Mouse (Mus musculus): ENCODE data around the gene Ncoa3.

Ncoa3 gene

DNA sequence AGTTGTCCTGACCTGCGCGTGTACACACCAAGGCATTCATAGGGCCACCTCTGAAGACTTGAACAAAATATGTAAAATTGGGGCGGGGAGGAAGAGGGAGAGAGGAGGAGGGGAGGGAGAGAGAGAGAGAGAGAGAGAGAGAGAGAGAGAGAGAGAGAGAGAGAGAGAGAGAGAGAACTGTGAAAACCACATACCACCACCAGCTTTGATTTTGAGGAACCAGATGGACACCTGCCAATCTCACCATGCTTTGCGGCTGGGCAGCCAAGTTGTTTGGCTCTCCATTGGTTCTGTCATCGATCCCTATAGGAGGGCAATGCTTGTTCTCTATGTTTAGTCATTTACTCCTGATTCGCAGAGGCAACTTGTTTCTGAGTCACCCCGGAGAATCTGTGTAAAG, 21.7 kb upstream of the Ncoa3 start:
- DNase-seq: no peak

DNA sequence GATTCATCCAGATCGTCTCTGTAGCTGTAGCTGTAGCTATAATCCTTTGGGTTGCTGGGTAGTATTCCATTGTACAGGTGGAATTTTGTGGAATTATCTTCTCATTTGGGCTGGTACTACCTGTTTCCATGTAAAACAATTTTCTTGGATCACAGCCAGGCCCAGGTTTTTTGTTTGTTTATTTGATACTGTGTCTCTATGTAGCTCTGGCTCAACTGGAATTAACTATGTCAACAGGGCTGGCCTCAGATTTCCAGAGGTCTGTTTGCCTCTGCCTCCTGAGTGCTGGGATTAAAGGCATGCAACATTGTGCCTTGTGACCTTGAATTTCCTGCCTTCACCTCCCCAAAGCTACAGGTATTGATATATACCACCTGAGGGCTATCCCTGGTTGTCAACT, 18.1 kb upstream of the Ncoa3 start:
- DNase-seq: no peak

DNA sequence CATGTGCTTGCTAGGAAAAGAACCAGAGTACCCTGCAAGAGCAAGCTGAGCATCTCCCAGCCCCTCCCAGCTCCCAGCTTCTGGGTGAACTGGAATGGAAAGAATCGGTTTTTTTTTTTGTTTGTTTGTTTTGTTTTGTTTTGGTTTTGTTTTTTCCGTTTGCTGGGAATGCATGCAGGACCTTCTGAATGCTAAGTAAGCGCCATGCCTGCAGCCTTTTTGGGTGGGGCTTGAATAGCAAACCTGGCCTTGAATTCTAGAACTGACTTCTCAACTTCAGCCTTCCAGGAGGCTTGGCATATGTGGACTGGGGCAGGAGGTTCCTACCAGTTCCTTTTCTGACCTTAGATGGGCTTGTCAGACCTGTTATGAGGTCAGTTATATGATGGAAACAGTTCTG, 16.2 kb upstream of the Ncoa3 start:
- no peak for DNase-seq

DNA sequence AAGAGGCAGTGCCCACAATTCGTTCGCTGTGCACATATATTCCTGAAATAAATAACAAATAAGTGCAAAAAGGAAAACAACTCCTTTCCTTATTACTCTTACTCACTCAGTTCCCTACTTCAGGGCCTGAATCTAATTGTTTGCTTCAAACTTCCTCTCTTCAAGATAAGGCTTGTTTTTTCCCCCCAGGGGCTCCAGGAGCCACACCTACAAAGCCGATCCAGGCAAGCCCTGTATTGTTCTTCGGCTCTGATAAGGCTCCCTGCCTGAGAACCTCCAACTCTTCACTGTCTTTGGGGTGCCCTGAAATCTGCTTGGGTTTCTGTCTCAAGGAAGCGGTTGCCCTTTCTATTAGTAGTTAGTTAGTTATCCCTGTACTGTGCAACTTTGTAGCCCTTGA, 15.6 kb upstream of the Ncoa3 start:
- no peak for DNase-seq

DNA sequence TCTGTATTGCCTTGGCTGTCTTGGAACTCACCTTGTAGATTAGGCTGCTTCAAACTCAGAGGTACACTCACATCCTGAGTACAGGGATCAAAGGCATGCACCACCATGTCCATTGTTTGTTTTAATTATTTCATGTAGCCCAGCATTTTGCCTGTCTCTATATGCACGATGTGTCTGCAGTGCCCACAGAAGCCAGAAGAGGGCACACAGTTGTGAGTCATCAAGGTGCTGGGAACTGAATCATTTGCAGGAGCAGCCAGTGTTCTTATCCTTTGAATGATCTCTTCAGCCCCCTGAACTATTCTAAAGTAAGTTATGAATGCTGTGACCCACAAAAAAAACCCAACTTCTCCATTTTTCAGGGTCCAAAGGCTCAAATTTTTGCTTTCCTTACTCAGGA, 14.3 kb upstream of the Ncoa3 start:
- DNase-seq: no peak

DNA sequence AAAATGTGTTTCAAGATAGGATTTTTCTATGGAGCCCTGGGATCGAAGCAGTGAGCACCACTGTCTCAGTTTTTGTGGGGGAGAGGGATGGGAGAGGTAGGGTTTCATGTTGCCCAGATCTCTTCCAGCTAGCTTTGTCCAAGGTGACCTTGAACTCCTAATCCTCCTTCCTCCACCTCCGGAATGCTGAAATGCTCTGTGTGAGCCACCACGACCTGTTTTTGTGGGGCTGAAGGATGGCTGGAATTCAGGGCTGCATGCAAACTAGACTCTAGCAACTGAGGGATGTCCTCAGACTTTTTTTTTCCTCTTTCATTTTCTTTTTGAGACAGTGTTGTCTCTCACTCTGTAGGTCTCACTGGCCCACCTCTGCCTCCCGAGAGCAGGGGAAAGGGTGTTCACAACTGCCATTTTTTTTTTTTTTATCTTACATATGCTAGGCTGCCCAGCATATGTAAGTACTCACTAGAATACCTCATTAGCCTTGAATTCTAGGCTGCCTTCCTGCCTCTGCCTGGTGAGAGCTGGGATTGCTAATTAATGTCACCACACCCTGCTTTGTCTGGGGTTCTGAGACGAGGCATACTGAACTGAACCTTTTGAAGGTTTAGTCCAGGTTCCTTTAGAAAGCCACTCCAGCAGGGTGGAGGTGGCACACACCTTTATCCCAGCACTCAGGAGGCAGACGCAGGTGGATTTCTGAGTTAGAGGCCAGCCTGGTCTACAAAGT, 11.0 kb upstream of the Ncoa3 start:
- no peak for DNase-seq

DNA sequence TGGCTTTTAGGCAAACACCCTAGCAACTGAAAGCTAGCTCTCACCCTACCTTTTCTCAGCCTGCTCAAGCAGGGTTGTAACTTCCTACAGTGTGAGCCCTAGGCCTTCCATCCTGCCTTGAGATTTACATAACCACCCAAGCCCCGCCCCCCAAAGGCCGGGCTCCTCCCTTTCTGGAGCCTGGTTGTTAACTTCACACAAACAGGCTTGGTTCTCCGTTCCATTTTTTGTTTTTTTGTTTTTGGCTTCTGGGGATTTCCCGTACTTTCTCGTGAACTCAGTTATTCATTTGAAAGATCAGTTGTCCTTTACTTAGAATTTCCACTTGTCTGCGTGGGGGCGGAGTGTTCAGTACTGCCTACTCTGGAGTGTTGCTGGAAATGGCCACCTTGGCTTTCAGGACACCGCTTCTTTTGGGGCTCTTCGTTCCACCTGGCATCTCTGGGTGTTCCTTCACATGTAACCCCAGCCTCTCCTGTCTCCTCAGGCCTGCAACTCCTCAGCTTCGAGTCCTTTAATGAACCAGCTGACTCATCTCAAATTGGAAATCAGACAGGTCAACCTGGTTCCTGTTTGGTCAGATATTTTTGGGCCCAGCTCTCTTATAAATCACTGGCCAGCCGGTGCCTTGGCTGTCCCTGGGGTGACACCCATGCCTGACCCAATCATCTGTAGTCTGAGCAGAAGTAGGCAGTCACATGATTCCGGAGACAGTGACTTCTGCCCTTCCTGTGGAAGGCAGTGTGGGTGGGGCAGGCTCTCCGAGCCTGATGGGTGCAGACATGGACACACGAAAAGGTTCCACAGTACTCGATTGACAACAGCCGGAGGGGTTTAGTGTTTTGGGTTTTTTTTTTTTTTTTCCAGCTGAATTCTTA, 9.7 kb upstream of the Ncoa3 start:
- no peak for DNase-seq

DNA sequence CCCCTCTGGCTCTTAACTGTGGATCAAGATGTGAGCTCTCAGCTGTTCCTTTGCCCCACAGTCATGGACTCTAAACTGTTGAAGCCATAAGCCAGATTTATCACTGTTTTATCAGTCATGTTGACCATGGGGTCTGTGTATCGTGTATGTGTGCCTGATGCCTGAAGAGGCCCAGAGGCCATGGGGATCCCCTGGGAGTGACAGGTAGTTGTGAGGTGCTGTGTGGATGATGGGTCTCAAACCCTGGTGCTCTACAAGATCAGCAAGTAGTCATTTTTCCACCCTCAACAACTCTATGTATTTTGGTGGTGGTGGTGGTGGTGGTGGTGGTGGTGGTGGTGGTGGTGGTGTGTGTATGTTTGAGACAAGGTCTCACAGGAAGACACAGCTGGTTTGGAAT, 8.1 kb upstream of the Ncoa3 start:
- no peak for DNase-seq

DNA sequence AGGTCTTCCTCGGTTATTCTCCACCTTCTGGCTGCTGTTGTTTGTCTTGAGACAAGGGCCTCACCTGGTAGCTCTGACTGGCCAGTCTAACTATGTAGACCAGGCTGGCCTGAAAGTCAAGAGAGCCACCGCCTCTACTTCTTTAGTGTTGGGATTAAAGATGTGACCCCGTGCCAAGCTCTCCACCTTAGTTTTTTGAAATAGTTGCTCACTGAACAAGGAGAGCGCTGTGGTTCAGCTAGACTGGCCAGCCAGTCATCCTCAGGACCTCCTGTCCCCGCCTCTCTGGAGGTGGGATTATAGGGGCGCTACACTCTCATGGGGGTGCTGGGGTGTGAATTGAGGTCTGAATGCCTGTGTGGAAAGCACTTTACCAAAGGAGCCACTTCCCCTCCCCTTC, 7.5 kb upstream of the Ncoa3 start:
- no peak for DNase-seq

DNA sequence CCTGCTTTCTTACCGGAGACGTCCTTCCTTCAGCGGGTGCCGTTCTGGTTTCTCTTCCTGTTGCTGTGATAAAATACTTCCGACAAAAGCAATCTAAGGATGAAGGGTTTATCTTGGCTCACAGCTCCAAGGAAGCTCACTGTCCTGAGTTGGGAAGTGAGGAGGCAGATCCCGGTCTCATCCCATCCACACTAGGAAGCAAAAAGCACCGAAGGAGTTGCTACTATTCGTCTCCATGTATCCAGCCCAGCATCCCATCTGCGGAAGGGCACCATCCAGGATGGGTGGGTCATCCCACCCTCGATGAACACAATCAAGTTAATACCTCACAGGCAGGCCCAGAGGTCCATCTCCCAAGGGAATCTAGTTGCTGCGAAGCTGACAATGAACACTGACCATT, 6.9 kb upstream of the Ncoa3 start:
- no peak for DNase-seq

DNA sequence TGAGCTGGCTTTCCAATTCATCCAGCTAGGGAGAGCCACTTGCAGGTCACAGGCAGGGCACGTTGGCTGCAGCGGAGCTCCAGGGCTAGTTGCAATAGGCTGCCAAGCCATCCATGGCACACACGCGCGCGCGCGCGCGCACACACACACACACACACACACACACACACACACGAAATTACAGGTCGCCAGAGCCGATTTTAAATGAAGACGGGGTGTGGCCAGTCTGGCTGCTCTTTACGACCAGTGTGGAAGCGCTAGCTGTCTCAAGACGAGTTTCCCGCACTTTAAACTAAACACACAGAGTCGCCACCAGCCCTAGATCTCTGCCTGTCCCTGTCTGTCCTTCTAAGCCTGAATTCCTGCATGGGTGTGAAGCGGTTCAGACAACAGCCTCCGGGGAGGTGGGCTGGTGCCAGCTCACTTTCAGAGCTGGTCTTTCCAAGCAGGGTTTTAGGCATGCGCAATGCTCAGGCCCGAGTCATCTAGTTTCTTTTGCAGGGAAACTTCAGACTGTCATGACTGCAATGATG, 5.4 kb upstream of the Ncoa3 start:
- DNase-seq: no peak

DNA sequence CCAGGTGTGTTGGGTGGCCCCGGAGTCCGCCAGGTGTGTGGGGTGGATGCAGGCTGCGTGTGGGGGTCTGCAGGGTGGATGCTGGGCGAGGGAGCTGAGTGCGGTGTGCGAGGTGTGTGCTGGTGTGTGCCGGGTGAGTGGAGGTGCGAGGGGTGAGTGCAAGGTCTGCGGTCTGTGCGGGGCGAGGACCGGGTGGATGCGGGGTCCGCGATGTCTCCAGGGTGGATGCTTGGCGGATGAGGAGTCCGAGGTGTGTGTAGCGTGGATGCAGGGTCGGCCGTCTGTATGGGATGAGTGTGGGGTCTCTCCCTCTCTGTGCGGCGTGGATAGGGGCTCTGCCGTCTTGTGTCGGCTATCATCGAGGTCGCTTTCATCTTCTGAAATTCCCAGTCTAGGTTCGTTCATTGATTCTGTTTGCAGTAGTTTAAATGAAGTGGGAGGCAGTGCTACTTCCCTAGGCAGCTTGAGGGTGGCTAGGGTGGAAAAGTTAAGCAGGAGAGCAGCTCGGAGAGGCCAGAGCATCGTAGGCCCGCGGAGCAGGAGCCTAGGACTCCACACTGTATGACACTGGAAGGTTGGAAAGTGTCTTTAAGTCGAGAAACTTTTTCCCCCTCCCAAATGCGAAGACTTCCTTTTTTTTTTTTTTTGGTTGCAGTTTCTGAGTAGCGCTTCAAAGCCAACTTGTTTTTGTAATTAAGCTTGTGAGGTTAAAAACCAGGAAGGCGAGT, 901 bp downstream of the Ncoa3 start:
- DNase-seq: no peak

DNA sequence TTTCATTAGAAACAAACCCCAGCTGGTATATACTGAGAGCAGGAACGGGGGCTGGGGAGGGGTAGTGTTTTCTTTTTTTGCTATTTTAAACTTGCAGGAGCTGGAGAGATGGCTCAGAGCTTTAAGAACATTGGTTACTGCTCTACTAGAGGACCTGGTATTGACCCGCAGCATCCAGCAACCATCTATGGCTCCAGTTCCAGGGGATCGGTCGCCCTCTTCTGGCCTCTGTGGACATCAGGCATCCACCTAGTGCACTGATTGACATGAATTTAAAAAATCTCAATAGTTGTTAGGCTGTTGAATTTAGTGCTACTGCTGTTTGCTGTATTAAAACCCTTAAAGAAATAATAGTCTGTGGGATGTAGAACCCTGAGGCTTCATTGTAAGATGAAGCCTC, 1.9 kb downstream of the Ncoa3 start:
- DNase-seq: no peak

DNA sequence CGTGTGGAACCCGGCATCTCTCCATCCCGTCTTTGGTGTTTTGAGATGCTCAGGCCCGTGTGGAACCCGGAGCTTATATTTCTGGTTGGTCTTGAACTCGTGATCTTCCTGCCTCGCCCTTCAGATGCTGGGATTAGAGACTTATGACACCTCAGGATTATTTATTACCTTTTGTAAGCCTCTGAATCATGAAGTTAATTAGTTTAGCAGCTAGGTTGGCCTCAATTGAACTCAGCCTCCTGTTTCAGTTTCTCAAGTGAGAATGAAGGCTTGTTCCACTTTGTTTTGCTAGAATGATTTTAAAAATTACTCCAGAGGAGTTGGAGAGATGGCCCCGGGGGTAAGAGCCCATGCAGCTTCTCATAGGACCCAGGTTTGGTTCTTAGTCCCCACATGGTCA, 3.3 kb downstream of the Ncoa3 start:
- DNase-seq: no peak

DNA sequence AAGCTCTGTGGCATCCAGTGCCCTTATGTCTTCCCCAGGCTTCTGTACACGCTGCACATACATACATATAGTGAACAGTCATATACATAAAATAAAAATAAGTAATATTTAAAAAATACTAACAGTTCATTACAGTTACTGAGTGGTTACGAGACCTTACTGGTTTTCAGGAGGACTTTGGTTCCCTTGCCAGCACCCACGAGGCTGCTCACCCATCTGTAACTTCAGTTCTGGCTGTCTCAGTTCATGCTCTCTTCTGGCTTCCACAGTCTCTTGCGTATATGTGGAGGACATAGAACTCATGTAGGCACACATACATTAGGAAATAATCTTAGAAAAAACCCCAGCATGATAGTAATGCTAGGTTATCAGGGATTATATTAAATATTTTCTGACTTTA, 3.7 kb downstream of the Ncoa3 start:
- no peak for DNase-seq

DNA sequence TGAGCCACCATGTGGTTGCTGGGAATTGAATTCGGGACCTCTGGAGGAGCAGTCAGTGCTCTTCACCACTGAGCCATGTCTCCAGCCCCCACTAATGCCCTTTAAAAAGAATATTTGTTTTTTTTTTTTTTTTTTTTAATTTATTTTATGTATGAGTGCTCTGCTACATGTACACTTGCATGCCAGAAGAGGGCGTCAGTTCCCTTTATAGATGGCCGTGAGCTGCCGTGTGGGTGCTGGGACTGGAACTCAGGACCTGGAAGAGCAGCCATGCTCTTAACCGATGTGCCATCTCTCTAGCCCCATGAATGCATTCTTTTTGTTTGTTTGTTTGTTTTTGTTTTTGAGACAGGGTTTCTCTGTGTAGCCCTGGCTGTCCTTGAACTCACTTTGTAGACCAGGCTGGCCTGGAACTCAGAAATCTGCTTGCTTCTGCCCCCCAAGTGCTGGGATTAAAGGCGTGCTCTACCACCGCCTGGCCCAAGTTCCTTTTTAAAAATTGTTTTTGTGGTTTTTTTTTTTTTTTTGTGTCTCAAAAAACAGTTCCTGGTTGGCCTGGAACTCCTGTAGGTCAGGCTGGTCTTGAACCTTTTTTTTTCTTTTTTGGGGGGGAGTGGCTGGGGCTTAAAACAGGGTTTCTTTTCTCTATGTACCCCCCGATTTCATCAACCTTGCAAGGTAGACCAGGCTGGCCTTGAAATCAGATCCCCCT, 5.0 kb downstream of the Ncoa3 start:
- no peak for DNase-seq

DNA sequence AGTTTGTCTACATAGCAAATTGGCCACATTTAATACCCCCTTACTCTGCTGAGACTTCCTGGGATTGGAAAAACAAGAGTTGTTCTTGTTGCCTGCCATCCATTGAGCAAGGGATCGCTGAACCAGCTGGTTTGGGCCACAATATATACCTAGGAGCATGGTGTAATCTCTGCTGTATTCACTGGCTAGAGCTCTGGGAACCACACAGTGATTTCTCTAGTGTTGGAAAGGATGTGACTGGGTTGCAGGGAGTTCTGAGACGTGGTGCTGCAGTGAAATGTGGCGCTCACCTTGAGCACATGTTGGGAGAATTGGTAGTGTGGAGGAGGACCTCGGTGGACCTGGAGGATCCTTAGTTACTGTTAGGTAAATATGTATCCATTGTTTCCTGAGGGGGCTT, 6.5 kb downstream of the Ncoa3 start:
- DNase-seq: no peak

DNA sequence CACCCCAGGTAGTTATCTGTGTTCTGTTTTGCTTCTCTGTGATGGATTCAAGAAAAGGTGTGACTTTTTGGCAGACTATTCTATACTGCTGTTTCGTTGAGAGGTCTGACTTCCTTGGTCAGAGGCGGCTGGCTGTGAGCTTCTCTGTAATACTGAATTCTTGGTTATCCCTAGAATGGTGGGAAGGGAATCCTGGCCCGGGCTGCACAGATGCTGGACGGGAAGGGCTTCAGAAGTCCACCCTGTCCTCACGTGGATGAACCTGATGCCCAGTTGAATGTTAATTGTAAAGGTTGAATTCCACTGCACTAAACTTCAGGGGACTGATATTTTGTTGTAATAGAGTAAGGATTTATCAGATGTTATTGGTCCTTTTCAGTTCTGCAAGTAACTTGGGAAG, 7.4 kb downstream of the Ncoa3 start:
- DNase-seq: no peak

DNA sequence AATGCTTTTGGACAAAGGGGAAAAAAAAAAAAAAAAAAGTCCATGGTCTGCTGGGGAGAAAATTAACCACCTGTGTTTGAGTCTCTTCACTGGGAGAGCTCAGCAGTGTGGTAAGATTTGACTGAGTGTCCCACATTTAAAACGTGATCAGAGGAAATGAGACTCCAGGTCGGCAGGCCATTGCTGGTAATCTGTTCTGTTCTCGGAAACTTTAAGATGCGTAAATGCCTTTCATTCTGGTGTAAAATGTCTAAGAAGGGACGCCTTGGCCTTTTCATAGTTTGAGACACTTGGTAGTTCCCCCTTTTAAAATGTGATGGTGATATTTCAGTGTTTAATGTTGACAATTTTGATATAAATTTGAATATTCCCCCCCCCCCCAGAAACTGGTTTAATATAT, 7.8 kb downstream of the Ncoa3 start:
- no peak for DNase-seq

DNA sequence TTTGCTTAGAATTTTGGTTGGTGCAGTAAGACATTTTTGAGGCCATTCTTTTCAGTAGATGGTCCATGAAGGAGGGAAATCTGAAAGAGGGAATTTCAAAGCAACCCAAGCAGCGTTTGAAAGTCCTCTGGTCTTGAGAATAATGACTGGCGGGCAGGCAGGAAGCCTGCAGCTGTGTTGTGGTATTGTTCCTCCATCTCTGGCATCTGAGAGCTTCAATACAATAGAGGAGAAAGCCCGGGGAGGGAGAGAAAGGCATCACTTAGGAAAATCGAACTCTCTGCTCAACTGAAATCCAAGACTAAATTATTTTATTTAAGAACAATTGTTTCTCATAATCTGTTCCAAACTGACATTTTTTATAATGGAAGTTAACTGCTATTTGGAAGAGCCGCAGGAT, 8.3 kb downstream of the Ncoa3 start:
- no peak for DNase-seq

DNA sequence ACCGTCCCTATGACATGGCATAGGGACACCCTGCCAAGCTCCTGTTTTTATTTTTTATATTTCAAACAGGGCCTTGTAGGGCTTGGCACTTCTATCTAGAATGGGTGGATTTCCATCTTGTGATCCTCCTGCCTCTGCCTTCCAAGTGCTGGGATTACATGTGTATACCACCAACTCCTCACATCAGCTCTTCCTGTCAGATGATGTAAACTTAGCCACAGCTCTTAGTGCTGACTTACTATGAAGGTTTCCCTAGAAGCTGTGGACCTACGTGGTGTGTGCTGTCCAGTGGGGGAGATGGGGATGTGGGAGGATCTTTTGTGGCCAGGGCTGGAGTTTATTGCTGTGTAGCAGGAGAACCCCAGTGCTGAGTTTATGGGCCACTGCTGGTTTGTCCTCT, 8.9 kb downstream of the Ncoa3 start:
- no peak for DNase-seq

DNA sequence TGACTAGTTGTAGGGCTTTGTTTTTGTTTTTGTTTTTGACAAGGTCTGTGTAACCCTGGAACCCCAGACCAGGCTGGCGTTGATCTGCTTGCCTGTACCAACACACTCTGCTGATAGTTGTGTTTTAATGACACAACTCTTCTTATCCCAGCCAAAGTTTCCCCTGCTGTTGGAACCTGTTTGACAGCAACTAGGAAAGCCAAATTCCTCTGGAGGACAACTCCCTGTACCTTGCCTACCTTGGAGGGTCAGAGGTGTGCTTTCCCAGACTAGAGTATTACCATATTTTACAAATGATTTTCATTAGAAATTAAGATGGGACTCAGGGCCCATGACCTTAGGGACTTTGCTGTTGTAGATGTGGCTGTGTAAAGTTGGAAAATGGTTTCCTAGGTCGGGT, 9.3 kb downstream of the Ncoa3 start:
- no peak for DNase-seq

DNA sequence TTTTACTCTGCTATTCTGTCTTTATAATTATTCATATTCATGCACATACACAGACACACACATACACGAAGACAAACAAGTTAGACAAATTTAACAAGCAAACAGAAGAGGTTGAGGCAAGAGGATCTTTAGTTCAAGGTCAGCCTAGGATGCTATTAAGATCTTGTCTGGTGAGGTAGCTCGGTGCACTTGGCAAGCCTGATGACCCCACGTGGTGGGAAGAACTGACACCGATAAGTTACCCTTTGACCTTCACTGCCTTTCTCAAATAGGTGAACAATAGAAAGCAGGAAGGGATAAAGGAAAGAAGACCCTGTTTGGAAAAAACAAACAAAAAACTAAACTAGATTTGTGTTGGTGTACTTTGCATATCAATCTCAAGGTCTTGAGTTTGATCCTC, 10.0 kb downstream of the Ncoa3 start:
- no peak for DNase-seq

Measured in cerebellum, adult 9-10 months (tissue).